ENCODE assay signal across 1 mouse cellular context in the genomic region with DNA sequence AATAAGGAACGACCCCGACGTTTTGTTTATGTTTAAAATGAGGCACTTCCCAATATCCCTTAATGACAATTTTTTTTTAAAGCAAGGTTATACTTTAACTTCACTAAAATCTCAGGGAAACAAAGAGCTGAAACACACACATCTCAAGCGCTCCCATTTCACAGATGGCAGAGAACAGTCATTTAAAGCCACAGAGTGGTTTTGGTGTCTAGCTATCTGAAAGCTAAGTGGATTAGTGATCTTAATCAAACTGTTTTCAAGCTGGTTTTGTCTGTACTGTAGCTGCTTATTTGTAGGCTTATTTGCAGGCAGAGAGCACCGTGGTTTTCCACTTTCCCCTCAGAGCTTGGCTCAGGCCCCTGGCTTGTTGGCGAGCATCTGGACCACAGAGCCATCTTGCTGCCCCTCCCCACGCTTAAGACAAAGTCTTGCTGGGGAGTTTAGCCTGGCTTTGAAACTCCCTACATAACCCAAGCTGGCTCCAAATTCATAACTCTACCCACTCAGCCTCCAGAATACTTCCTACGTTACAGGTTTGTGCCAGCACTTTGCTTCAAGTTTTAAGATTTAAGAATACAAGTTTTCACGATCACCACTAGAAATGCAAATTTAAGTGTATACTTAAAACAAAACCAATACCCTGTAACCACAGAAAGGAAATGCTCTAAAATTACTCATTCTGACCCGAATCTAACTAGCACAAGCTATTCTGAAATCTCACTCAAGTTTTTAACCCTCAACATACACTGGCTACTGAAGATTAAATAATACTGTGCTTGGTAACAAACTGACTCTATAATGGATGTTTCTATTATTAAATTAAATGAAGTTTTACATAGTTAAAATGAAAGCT.
TF ChIP-seq lines count a peak whose summit lies in the region.

No protein-coding gene starts in this region.

TF ChIP-seq in CH12.LX, 34 proteins besides CTCF, POLR2A, EP300 and RAD21 (continued from another document):
- TF ChIP-seq ETS1 (conservative IDR thresholded peaks at IDR 0.05; ENCODE audit: low read depth, low read length) (peak; percentile 71), IRF4 (IDR thresholded peaks at IDR 0.05; ENCODE audit: low read depth, low read length) (peak; percentile 92), GABPA (IDR thresholded peaks at IDR 0.05; ENCODE audit: insufficient replicate concordance, low read depth, low read length) (no peak), ZKSCAN1 (IDR thresholded peaks at IDR 0.05; ENCODE audit: borderline replicate concordance, low read depth, low read length) (no peak), TBP (conservative IDR thresholded peaks at IDR 0.05; ENCODE audit: low read depth, low read length) (0 out of 2 replicates have a peak, but pooled peaks have one; percentile 34), MEF2A (IDR thresholded peaks at IDR 0.05; ENCODE audit: borderline replicate concordance, low read depth, low read length) (peak; percentile 90)
TF ChIP-seq in CH12.LX: peak in this region for 10.
